In genomic region chr2:32089606-32090005, GRCm38 (mm10) we compare ENCODE assay signal across 14 mouse cellular contexts. TPM values are rescaled to one million over a fixed set of nuclear protein-coding genes. Genes with fewer than 3 reads are reported as not detected.
DNase-seq lines count a peak whose midpoint lies in the region; ATAC-seq and TF ChIP-seq lines count a peak whose summit lies in the region.
"Had no signal": no experiment of that assay in that cellular context is flagged by ENCODE, and none has a peak within 500 bp of the region (broad histone marks: within the 10 kb centered on the region; RNA-seq: fewer than 3 reads in every experiment).

No protein-coding gene starts in this region.

- no peak overlapping the region; the same call in 1 of the 2 replicates for H3K4me2 ChIP-seq in heart, embryonic 14.5 days (ENCODE audit: low read length)

- ATAC-seq in heart, embryonic 14.5 days (ENCODE audit: insufficient number of reproducible peaks, insufficient read depth, low FRiP score, low read depth): no peak
- ATAC-seq in granulocyte monocyte progenitor cell, adult 5-6 weeks (replicated peaks; ENCODE audit: poor library complexity, severe bottlenecking): peak; percentile 78
- no peak for ATAC-seq in inflammation-experienced regulatory T-cells, adult 6 months
- ATAC-seq: Patski had no signal

- H3K4me1 ChIP-seq in heart, embryonic 14.5 days (ENCODE audit: control insufficient read depth in 2 of 2, insufficient read depth in 2 of 2, low read length in 2 of 2): peaks cover 16 to 23% of the 10 kb centered on the region in 2 experiments
- H3K4me1 ChIP-seq in cerebellum, adult 2 months (ENCODE audit: control insufficient read depth, insufficient read depth, low read length): 0 out of 2 replicates have a peak, but pooled peaks cover 3% of the 10 kb centered on the region

- DNase-seq in heart, adult 8-10 months (ENCODE audit: low spot score): no peak
- peak; percentile 18 for DNase-seq in 3T3-L1 (ENCODE audit: low read depth, low spot score)
- DNase-seq in 416B (ENCODE audit: low read depth): peak; percentile 81
- no peak for DNase-seq in cerebellum, adult 2 months
- DNase-seq in gastrocnemius, postnatal 14 days: no peak
- DNase-seq: cerebellum, adult 11 months had no signal

- no peak for TF ChIP-seq CTCF in cerebellum, adult 2 months (IDR thresholded peaks at IDR 0.05; ENCODE audit: borderline replicate concordance, insufficient read depth, low read depth, low read length)

- H3K27me3 ChIP-seq in heart, embryonic 14.5 days (ENCODE audit: control insufficient read depth, insufficient read depth, low read length): no peaks in the 10 kb centered on the region
- H3K27me3 ChIP-seq in cerebellum, adult 2 months (ENCODE audit: control insufficient read depth, insufficient read depth, low read length): no peaks in the 10 kb centered on the region

- WGBS in heart, embryonic 14.5 days: 73% methylated on average over 3 of the region's 3 CpGs
- 91% methylated on average over 3 of the region's 3 CpGs for whole genome bisulfite sequencing in cerebellum, adult 2 months

- TF ChIP-seq POLR2A in cerebellum, adult 2 months (IDR thresholded peaks at IDR 0.05; ENCODE audit: borderline replicate concordance, insufficient read depth, low read length): no peak

- H3K36me3 ChIP-seq in heart, embryonic 14.5 days (ENCODE audit: control insufficient read depth, insufficient read depth, low read length): no peaks in the 10 kb centered on the region
- H3K36me3 ChIP-seq: kidney, embryonic 15.5 days; limb, embryonic 12.5 days; midbrain, embryonic 10.5 days had no signal

- peak overlapping the region; percentile 57; the same call in 1 of the 2 replicates for H3K9ac ChIP-seq in heart, embryonic 14.5 days (ENCODE audit: low read length)
- H3K9ac ChIP-seq: kidney, embryonic 15.5 days; limb, embryonic 12.5 days had no signal

- H3K4me3 ChIP-seq in heart, embryonic 14.5 days (ENCODE audit: control insufficient read depth in 1 of 2, insufficient read depth in 1 of 2, low read depth in 1 of 2, low read length in 2 of 2): no peak overlapping the region
- no peak overlapping the region for H3K4me3 ChIP-seq in cerebellum, adult 2 months (replicated peaks; ENCODE audit: insufficient read depth, low read depth, low read length)
- H3K4me3 ChIP-seq: kidney, embryonic 15.5 days; left cerebral cortex, adult 2 months; midbrain, embryonic 10.5 days had no signal

- peak overlapping the region in 1 of 2 experiments; percentile 72; a peak in 2 of 4 replicates for H3K27ac ChIP-seq in heart, embryonic 14.5 days (replicated peaks in 1 of 2; ENCODE audit: control insufficient read depth in 1 of 2, insufficient read depth in 1 of 2, low read depth in 2 of 2, low read length in 2 of 2)
- H3K27ac ChIP-seq in cerebellum, adult 2 months (ENCODE audit: insufficient read depth, low read length): no peak overlapping the region
- H3K27ac ChIP-seq: kidney, embryonic 15.5 days; limb, embryonic 12.5 days; midbrain, embryonic 10.5 days had no signal

- intact Hi-C loops in gastrocnemius, postnatal 14 days (cut with DNase I; ENCODE audit: low total_unique reads): loop anchor here (5.0 kb wide), 1 partner anchor 43 kb away; no protein-coding TSS in a partner anchor

- no peaks in the 10 kb centered on the region for H3K9me3 ChIP-seq in heart, embryonic 14.5 days (ENCODE audit: control insufficient read depth, low read length)
- H3K9me3 ChIP-seq: kidney, embryonic 15.5 days; limb, embryonic 12.5 days; midbrain, embryonic 10.5 days had no signal

RNA-seq across cellular contexts. Expression of gene Fam78a, which starts 4.9 kb away (rescaled TPM):
- polyA plus RNA-seq in heart, embryonic 14.5 days (2014; fragmentation: Nextera tagmentation; extraction: Ambion mirVana): 29.0 and 33.7 TPM in 2 replicates
- 10 to 100 TPM; 12.7 to 26.1 (median 16.3) TPM for total RNA-seq in heart, adult 8-10 months (2022)
- 10.9 and 11.9 TPM in 2 replicates for total RNA-seq in granulocyte monocyte progenitor cell, adult 5-6 weeks (2014; fragmentation: Nextera tagmentation)
- total RNA-seq in granulocyte monocyte progenitor cell, adult 5-6 weeks (2017): 6.5 and 8.6 TPM in 2 replicates
- 10 to 100 TPM; 21.3 to 26.7 (median 22.5) TPM for polyA plus RNA-seq in inflammation-experienced regulatory T-cells, adult 6 months (2017; shearing (Covaris generic))
- 4.2 and 4.4 TPM in 2 replicates for polyA plus RNA-seq in cerebellum, adult 2 months (2012; rRNA removed)
- 10 to 100 TPM in 1 of 2 experiments, 1 to 10 TPM in 1; 9.5 to 20.5 TPM for total RNA-seq in gastrocnemius, postnatal 14 days (2021)

RNA-seq across cellular contexts. Expression of gene Plpp7, which starts 5.7 kb away (rescaled TPM):
- 13.3 and 13.6 TPM in 2 replicates for polyA plus RNA-seq in heart, embryonic 14.5 days (2014; fragmentation: Nextera tagmentation; extraction: Ambion mirVana)
- total RNA-seq in heart, adult 8-10 months (2022): 10 to 100 TPM; 34.7 to 48.9 (median 42.6) TPM
- total RNA-seq in granulocyte monocyte progenitor cell, adult 5-6 weeks (2014; fragmentation: Nextera tagmentation): 2.6 TPM in 1 of 2 replicates, not detected in the other
- 0.56 and 0.77 TPM in 2 replicates for total RNA-seq in granulocyte monocyte progenitor cell, adult 5-6 weeks (2017)
- not detected for polyA plus RNA-seq in inflammation-experienced regulatory T-cells, adult 6 months (2017; shearing (Covaris generic))
- polyA plus RNA-seq in cerebellum, adult 2 months (2012; rRNA removed): 41.3 and 45.0 TPM in 2 replicates
- total RNA-seq in gastrocnemius, postnatal 14 days (2021): 100 to 1,000 TPM in 1 of 2 experiments, 10 to 100 TPM in 1; 87.5 to 102 TPM

Comparison
In these comparisons a context has a peak if more than half of its experiments do, and no peak if none do; other contexts are left out.
1. DNase-seq: peak in 3T3-L1 (single experiment) and 416B (single experiment); none in heart, adult 8-10 months (single experiment), cerebellum, adult 2 months (0 of 2) and gastrocnemius, postnatal 14 days (single experiment).
2. RNA of gene Plpp7, which starts 5.7 kb away (total RNA-seq): 87.5 to 102 TPM in gastrocnemius, postnatal 14 days and 34.7 to 48.9 TPM in heart, adult 8-10 months; 0.56 to 2.6 TPM in granulocyte monocyte progenitor cell, adult 5-6 weeks; every median in the first group is over 4 times any median in the second.